Mouse (Mus musculus): ENCODE results near the gene Tpd52l2. TPM values are rescaled to one million over a fixed set of nuclear protein-coding genes. Genes with fewer than 3 reads are reported as not detected.
"Not testable (repeated sequence)": the region's sequence is repeated elsewhere in the genome, so short reads cannot be mapped to it uniquely, and the experiment has no call there.

The Tpd52l2 gene
- polyA plus RNA-seq, 1 experiment from 2014 or later: 113 TPM

DNA sequence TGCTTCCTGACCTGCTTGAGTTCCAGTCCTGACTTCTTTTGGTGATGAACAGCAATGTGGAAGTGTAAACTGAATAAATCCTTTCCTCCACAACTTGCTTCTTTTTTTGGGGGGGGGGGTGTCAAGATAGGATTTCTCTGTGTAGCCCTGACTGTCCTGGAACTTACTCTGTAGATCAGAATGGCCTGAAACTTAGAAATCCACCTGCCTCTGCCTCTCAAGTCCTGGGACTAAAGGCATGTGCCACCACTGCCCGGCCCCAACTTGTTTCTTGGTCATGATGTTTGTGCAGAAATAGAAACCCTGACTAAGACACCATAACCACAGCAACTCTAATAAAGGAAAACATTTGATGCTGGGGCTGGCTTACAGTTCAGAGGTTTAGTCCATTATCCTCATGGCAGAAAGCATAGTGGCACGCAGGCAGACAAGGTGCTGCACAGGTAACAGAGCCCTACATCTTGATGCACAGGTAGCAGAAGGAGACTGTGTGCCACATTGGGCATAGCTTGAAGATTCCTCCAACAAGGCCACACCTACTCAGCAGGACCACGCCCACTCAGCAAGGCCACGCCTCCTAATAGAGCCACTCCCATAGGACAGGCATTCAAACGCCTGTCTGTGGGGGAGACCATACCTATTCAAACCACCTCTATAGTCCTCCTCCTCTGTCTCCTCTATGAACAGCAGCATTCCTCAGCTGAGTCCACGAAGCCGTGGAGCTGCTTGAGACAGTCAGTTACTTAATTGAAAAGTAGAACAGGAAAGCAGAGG, 5.3 kb upstream of the Tpd52l2 start:
- Histone ChIP-seq H3K9me3 (replicated peaks) (no peaks in the 10 kb centered on the region), H3K4me1 (peaks cover 16% of the 10 kb centered on the region), H3K36me3 (no peaks in the 10 kb centered on the region), H3K4me2 (no peak overlapping the region), H3K27me3 (replicated peaks) (no peaks in the 10 kb centered on the region), H3K4me3 (replicated peaks) (no peak overlapping the region), H3K9ac (replicated peaks) (no peak overlapping the region), H3K27ac (replicated peaks) (no peak overlapping the region)
- WGBS: 26% methylated on average over 7 of the region's 7 CpGs
- no peak for ATAC-seq (ENCODE audit: low FRiP score)

GRCm38 (mm10) chr2:181492206-181492605, 4.7 kb upstream of the Tpd52l2 start:
- Histone ChIP-seq H3K36me3 (no peaks in the 10 kb centered on the region), H3K9ac (replicated peaks) (no peak overlapping the region), H3K4me3 (replicated peaks) (no peak overlapping the region), H3K4me1 (peaks cover 12% of the 10 kb centered on the region), H3K27me3 (replicated peaks) (no peaks in the 10 kb centered on the region), H3K9me3 (replicated peaks) (no peaks in the 10 kb centered on the region), H3K27ac (replicated peaks) (no peak overlapping the region), H3K4me2 (no peak overlapping the region)
- ATAC-seq (ENCODE audit: low FRiP score): no peak
- WGBS: 47% methylated on average over 3 of the region's 3 CpGs

DNA sequence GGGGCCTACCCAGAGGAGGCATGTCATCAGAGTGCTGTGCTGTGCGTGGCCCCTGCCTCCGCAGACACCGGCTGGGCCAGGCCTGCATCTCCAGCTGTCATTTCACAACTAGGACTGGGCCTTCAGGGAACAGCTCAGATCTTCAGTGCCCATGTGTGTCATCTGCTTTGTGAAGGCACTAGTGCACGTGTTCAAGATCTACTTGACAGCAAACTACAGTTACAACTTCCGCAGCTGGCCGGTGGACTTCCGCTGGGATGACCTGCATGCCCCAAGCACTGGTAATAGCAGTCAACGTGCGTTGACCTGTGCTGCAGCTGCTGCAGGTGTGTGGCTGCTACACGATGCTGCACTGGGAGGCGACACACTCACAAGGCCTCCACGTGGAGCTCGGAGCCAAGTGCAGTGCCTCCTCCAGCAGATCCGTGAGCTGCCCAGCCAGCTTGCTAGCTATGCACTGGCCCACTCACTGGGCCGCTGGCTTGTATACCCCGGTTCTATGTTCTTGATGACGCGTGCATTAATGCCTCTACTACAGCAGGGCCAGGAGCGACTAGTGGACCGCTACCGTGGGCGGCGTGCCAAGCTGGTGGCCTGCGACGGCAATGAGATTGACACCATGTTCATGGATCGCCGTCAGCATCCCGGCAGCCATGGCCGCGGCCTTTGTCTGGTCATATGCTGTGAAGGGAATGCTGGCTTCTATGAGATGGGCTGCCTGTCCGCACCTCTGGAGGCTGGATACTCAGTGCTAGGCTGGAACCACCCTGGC, 3.6 kb upstream of the Tpd52l2 start, which contains the start of gene Abhd16b:
TSS of gene Abhd16b (plus strand) at position 51 of the 772 bp plus-strand sequence.
- no peak within 1 kb of the TSS for H3K4me3 ChIP-seq (replicated peaks)
- H3K4me2 ChIP-seq: no peak within 1 kb of the TSS
- no peak within 1 kb of the TSS for H3K9ac ChIP-seq (replicated peaks)
- H3K36me3 ChIP-seq: no peaks in the 10 kb centered on the region
- WGBS: 87% methylated on average over 31 of the region's 31 CpGs
- peaks cover 16% of the 10 kb centered on the region for H3K4me1 ChIP-seq
- H3K27ac ChIP-seq (replicated peaks): no peak within 1 kb of the TSS
- H3K9me3 ChIP-seq (replicated peaks): no peaks in the 10 kb centered on the region
- H3K27me3 ChIP-seq (replicated peaks): no peaks in the 10 kb centered on the region
- ATAC-seq (ENCODE audit: low FRiP score): no peak

DNA sequence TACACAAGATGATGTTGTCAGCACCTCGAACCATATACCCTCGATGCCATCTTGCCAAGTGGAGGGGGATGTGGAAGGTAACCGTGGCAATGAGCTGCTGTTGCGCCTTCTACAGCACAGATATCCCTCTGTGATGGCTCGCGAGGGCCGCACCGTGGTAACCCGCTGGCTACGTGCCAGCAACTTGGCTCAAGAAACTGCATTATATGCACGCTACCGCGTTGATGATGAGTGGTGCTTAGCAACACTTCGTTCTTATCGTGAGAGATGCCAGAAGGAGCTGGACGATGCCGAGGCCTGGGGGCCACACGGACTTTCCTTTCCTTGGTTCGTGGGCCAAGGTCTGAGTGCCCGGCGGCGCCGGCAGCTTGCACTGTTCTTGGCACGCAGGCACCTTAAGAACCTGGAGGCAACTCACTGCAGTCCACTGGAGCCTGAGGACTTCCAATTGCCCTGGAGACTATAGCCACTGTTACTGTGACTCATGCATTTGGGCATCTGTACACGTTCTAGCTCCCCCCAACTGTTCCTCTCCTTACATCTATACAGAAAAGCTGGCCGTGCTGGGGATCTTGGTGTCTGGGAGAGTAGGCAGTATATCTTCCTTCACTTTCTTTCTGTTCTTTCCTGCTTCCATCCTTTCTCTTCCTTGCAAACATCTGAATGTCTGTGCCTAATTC, 2.5 kb upstream of the Tpd52l2 start:
- Histone ChIP-seq H3K4me1 (peaks cover 21% of the 10 kb centered on the region), H3K9me3 (replicated peaks) (no peaks in the 10 kb centered on the region), H3K4me3 (replicated peaks) (no peak overlapping the region), H3K4me2 (no peak overlapping the region), H3K36me3 (no peaks in the 10 kb centered on the region; the same call in 1 of the 2 replicates), H3K9ac (replicated peaks) (no peak overlapping the region), H3K27me3 (replicated peaks) (no peaks in the 10 kb centered on the region), H3K27ac (replicated peaks) (no peak overlapping the region)
- WGBS: 73% methylated on average over 26 of the region's 26 CpGs
- no peak for ATAC-seq (ENCODE audit: low FRiP score)

- H3K4me3 ChIP-seq (replicated peaks); H3K27ac ChIP-seq (replicated peaks): not testable (repeated sequence)
- peaks cover 12% of the 10 kb centered on the region for H3K36me3 ChIP-seq
Observed at GRCm38 (mm10) chr2:181495845-181496244, 1.1 kb upstream of the Tpd52l2 start.

GRCm38 (mm10) chr2:181496281-181496680, 661 bp upstream of the Tpd52l2 start:
- WGBS: 10% methylated on average over 8 of the region's 8 CpGs
- Histone ChIP-seq H3K36me3 (peaks cover 16% of the 10 kb centered on the region), H3K27me3 (replicated peaks) (no peaks in the 10 kb centered on the region), H3K4me3 (replicated peaks) (peak overlapping the region; percentile 92), H3K9ac (replicated peaks) (peak overlapping the region; percentile 63), H3K4me2 (peak overlapping the region; percentile 95), H3K4me1 (peaks cover 21% of the 10 kb centered on the region), H3K9me3 (replicated peaks) (no peaks in the 10 kb centered on the region), H3K27ac (replicated peaks) (peak overlapping the region; percentile 93)
- ATAC-seq (ENCODE audit: low FRiP score): peak; percentile 85

More at GRCm38 (mm10) chr2:181495845-181496244, 1.1 kb upstream of the Tpd52l2 start:
- ATAC-seq (ENCODE audit: low FRiP score); H3K9me3 ChIP-seq (replicated peaks); H3K27me3 ChIP-seq (replicated peaks); H3K9ac ChIP-seq (replicated peaks): not testable (repeated sequence)
- peak overlapping the region; percentile 95 for H3K4me2 ChIP-seq
- H3K4me1 ChIP-seq: peaks cover 21% of the 10 kb centered on the region
- 61% methylated on average over 8 of the region's 8 CpGs for WGBS

DNA sequence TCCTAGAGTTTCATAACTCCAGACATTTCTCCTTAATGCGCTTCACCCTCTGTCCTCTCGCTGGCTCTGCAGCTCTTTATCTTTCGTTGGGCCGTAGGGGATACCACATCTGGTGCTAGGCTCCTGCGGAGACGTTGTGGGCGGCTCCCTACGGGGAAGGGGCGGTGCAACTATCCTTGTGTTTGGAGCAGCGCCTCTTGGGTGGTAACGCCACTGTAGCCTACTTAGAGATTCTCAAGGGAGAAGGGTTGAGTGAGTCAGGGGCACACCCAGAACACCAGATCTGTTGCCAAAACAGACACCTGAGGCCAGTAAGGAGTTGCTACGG, 570 bp downstream of the Tpd52l2 start:
- under 1% methylated on average over 12 of the region's 12 CpGs for WGBS
- peak overlapping the region; percentile 95 for H3K4me2 ChIP-seq
- no peaks in the 10 kb centered on the region for H3K27me3 ChIP-seq (replicated peaks)
- H3K9me3 ChIP-seq (replicated peaks): no peaks in the 10 kb centered on the region
- H3K9ac ChIP-seq (replicated peaks): peak overlapping the region; percentile 96
- peak overlapping the region; percentile 92 for H3K4me3 ChIP-seq (replicated peaks)
- H3K36me3 ChIP-seq: peaks cover 28% of the 10 kb centered on the region
- peak overlapping the region; percentile 93 for H3K27ac ChIP-seq (replicated peaks)
- ATAC-seq (ENCODE audit: low FRiP score): peak; percentile 29
- H3K4me1 ChIP-seq: peaks cover 21% of the 10 kb centered on the region

GRCm38 (mm10) chr2:181498644-181499043, 1.7 kb downstream of the Tpd52l2 start:
- Histone ChIP-seq H3K9me3 (replicated peaks) (no peaks in the 10 kb centered on the region), H3K36me3 (peaks cover 40% of the 10 kb centered on the region), H3K4me2 (peak overlapping the region; percentile 95; the same call in 1 of the 2 replicates), H3K27ac (replicated peaks) (no peak overlapping the region), H3K4me3 (replicated peaks) (peak overlapping the region; percentile 92; the same call in 1 of the 2 replicates), H3K4me1 (peaks cover 21% of the 10 kb centered on the region), H3K27me3 (replicated peaks) (no peaks in the 10 kb centered on the region), H3K9ac (replicated peaks) (no peak overlapping the region)
- WGBS: 77% methylated on average over 4 of the region's 4 CpGs
- no peak for ATAC-seq (ENCODE audit: low FRiP score)

GRCm38 (mm10) chr2:181509191-181509590, 12.2 kb downstream of the Tpd52l2 start:
- Histone ChIP-seq H3K4me3 (replicated peaks) (no peak overlapping the region), H3K4me1 (no peaks in the 10 kb centered on the region), H3K4me2 (no peak overlapping the region), H3K9me3 (replicated peaks) (no peaks in the 10 kb centered on the region), H3K27me3 (replicated peaks) (no peaks in the 10 kb centered on the region), H3K36me3 (peaks cover 79% of the 10 kb centered on the region), H3K27ac (replicated peaks) (no peak overlapping the region), H3K9ac (replicated peaks) (no peak overlapping the region)
- no peak for ATAC-seq (ENCODE audit: low FRiP score)
- 92% methylated on average over 2 of the region's 2 CpGs for WGBS

- H3K36me3 ChIP-seq: peaks cover 85% of the 10 kb centered on the region
- no peak overlapping the region for H3K9ac ChIP-seq (replicated peaks)
- no peaks in the 10 kb centered on the region for H3K27me3 ChIP-seq (replicated peaks)
- H3K9me3 ChIP-seq (replicated peaks): no peaks in the 10 kb centered on the region
- ATAC-seq (ENCODE audit: low FRiP score): no peak
- no peak overlapping the region for H3K27ac ChIP-seq (replicated peaks)
- H3K4me2 ChIP-seq: no peak overlapping the region
- WGBS: 97% methylated on average over 8 of the region's 8 CpGs
- no peaks in the 10 kb centered on the region for H3K4me1 ChIP-seq
- H3K4me3 ChIP-seq (replicated peaks): no peak overlapping the region
Observed at GRCm38 (mm10) chr2:181511231-181511630, 14.3 kb downstream of the Tpd52l2 start.

DNA sequence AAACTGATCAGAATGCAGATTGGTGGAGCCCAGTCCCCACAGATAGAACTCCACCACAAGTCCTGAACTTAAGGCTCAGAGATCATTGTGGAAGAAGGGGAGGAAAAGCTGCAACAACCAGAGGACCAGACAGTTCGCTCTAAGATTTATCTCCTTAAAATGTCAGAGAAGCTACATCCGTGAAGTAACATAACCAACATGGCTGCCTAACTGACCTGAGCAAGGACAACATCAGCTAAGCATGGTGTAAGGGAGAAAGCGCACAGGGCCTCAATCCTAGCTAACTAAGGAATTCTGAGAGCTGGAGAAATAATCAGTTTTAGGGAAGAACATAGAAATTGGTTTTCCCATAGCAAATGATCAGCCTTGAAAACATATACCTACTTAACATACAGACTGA, 22.3 kb downstream of the Tpd52l2 start:
- Histone ChIP-seq H3K36me3 (peaks cover 33% of the 10 kb centered on the region), H3K27ac (replicated peaks) (peak overlapping the region; percentile 97), H3K4me1 (peaks cover 40% of the 10 kb centered on the region), H3K9ac (replicated peaks) (peak overlapping the region; percentile 88), H3K27me3 (replicated peaks) (no peaks in the 10 kb centered on the region), H3K4me3 (replicated peaks) (peak overlapping the region; percentile 96), H3K9me3 (replicated peaks) (no peaks in the 10 kb centered on the region), H3K4me2 (peak overlapping the region; percentile 68)
- no peak for ATAC-seq (ENCODE audit: low FRiP score)
- WGBS: 74% methylated on average over 3 of the region's 3 CpGs

Data from neural tube, embryonic 15.5 days (tissue).